Comparison of ENCODE assay signal across 16 mouse cellular contexts in the genomic region with DNA sequence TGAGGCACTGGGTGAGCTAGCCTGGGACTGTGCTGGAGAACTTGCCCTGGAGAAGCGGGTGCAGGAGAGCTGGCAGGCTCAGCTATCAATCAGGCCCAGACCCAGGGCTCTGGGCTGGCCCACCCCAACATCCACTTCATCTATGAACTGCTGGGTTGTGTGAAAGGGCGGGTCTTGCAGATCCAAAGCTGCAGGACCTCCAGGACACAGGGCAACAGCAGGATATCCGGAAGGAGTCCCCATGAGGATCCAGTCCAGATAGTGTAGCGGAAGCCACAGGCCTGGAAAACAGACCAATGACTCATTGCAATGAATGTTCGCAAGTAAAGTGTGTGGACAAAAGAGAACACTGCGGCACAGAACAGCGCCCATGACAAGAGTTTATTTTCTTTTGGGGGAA. TPM values are rescaled to one million over a fixed set of nuclear protein-coding genes. Genes with fewer than 3 reads are reported as not detected.
DNase-seq lines count a peak whose midpoint lies in the region; ATAC-seq lines count a peak whose summit lies in the region.
"Had no signal": no experiment of that assay in that cellular context is flagged by ENCODE, and none has a peak within 500 bp of the region (broad histone marks: within the 10 kb centered on the region; RNA-seq: fewer than 3 reads in every experiment).

No protein-coding gene starts in this region.

- H3K27me3 ChIP-seq in limb, embryonic 15.5 days, result no peaks in the 10 kb centered on the region
- no peaks in the 10 kb centered on the region for H3K27me3 ChIP-seq in limb, embryonic 10.5 days (ENCODE audit: low read depth, poor library complexity, severe bottlenecking)
- H3K27me3 ChIP-seq: embryonic facial prominence, embryonic 12.5 days; forebrain, embryonic 12.5 days; Patski had no signal

- no peak overlapping the region for H3K9ac ChIP-seq in limb, embryonic 15.5 days
- H3K9ac ChIP-seq: embryonic facial prominence, embryonic 12.5 days; forebrain, embryonic 12.5 days had no signal

- no peak for DNase-seq in limb, embryonic 10.5 days (ENCODE audit: low spot score)
- peak; percentile 78 to 85 for DNase-seq in heart, adult 9 months (ENCODE audit: low spot score in 2 of 2)
- DNase-seq in heart, postnatal 4 days, result peak; percentile 65
- peak; percentile 28 for DNase-seq in lung, postnatal 25 days (ENCODE audit: low spot score)
- DNase-seq in spleen, postnatal 36 days (ENCODE audit: low spot score in 2 of 2), result no peak
- no peak for DNase-seq in thymus, postnatal 4 days
- no peak for DNase-seq in spleen, postnatal 14 days (ENCODE audit: low spot score in 2 of 2)
- DNase-seq: adrenal gland, adult 8-10 months; cerebellum, adult 11-12 months; gastrocnemius, postnatal 36 days had no signal

- no peak overlapping the region for H3K4me3 ChIP-seq in limb, embryonic 15.5 days
- H3K4me3 ChIP-seq in limb, embryonic 10.5 days, result no peak overlapping the region
- H3K4me3 ChIP-seq: embryonic facial prominence, embryonic 12.5 days; forebrain, embryonic 12.5 days; megakaryocyte, embryonic 14.5 days had no signal

- no peaks in the 10 kb centered on the region for H3K4me1 ChIP-seq in limb, embryonic 15.5 days
- peaks cover 7% of the 10 kb centered on the region; the same call in 1 of the 2 replicates for H3K4me1 ChIP-seq in limb, embryonic 10.5 days
- H3K4me1 ChIP-seq: embryonic facial prominence, embryonic 12.5 days; forebrain, embryonic 12.5 days had no signal

- ATAC-seq in limb, embryonic 15.5 days (ENCODE audit: insufficient number of reproducible peaks, low FRiP score, low TSS enrichment, low read depth), result peak; percentile 69; the same call in 1 of the 2 replicates
- ATAC-seq: CD4-positive, CD25-positive, alpha-beta regulatory T cell, adult 4 months; Patski had no signal

- WGBS in limb, embryonic 15.5 days, result 83% methylated on average over 7 of the region's 7 CpGs
- 91% methylated on average over 7 of the region's 7 CpGs for WGBS in limb, embryonic 10.5 days

- H3K4me2 ChIP-seq in limb, embryonic 15.5 days, result no peak overlapping the region
- H3K4me2 ChIP-seq: embryonic facial prominence, embryonic 12.5 days; forebrain, embryonic 12.5 days had no signal

- no peaks in the 10 kb centered on the region for H3K9me3 ChIP-seq in limb, embryonic 15.5 days
- H3K9me3 ChIP-seq in limb, embryonic 10.5 days (replicated peaks), result no peaks in the 10 kb centered on the region
- H3K9me3 ChIP-seq: embryonic facial prominence, embryonic 12.5 days; forebrain, embryonic 12.5 days; megakaryocyte, embryonic 14.5 days had no signal

- H3K27ac ChIP-seq in limb, embryonic 15.5 days, result no peak overlapping the region
- no peak overlapping the region for H3K27ac ChIP-seq in limb, embryonic 10.5 days
- H3K27ac ChIP-seq: embryonic facial prominence, embryonic 12.5 days; forebrain, embryonic 12.5 days had no signal

- H3K36me3 ChIP-seq in limb, embryonic 15.5 days, result no peaks in the 10 kb centered on the region
- H3K36me3 ChIP-seq in limb, embryonic 10.5 days, result no peaks in the 10 kb centered on the region
- H3K36me3 ChIP-seq: embryonic facial prominence, embryonic 12.5 days; forebrain, embryonic 12.5 days had no signal

RNA-seq across cellular contexts. Expression of a gene that starts 14.3 kb away (rescaled TPM):
- 33.3 and 34.5 TPM in 2 replicates for polyA plus RNA-seq in limb, embryonic 15.5 days (2015; fragmentation: Nextera tagmentation; extraction: Ambion mirVana)
- polyA plus RNA-seq in limb, embryonic 10.5 days (2016; fragmentation: Nextera tagmentation; extraction: Ambion mirVana), result 47.6 and 55.1 TPM in 2 replicates
- 10 to 100 TPM; 52.5 to 56.6 TPM for total RNA-seq in heart, postnatal 4 days (2021)

RNA-seq across cellular contexts. Expression of a gene that starts 19.5 kb away (rescaled TPM):
- polyA plus RNA-seq in limb, embryonic 15.5 days (2015; fragmentation: Nextera tagmentation; extraction: Ambion mirVana), result 113 and 120 TPM in 2 replicates
- 87.5 and 91.1 TPM in 2 replicates for polyA plus RNA-seq in limb, embryonic 10.5 days (2016; fragmentation: Nextera tagmentation; extraction: Ambion mirVana)
- total RNA-seq in heart, postnatal 4 days (2021), result 10 to 100 TPM; 50.0 to 60.4 TPM

Comparison
In these comparisons a context has a peak if more than half of its experiments do, and no peak if none do; other contexts are left out.
1. DNase-seq: peak in heart, adult 9 months (2 of 2), heart, postnatal 4 days (single experiment) and lung, postnatal 25 days (single experiment); none in limb, embryonic 10.5 days (single experiment), spleen, postnatal 36 days (0 of 2), thymus, postnatal 4 days (single experiment) and spleen, postnatal 14 days (0 of 2).